Mouse (Mus musculus): Measurements from ENCODE around the gene Stard7. TPM values are rescaled to one million over a fixed set of nuclear protein-coding genes. Genes with fewer than 3 reads are reported as not detected.
"Not testable (repeated sequence)": the region's sequence is repeated elsewhere in the genome, so short reads cannot be mapped to it uniquely, and the experiment has no call there.

Gene Stard7
- polyA plus RNA-seq, 1 experiment from 2014 or later, result 14.5 TPM

DNA sequence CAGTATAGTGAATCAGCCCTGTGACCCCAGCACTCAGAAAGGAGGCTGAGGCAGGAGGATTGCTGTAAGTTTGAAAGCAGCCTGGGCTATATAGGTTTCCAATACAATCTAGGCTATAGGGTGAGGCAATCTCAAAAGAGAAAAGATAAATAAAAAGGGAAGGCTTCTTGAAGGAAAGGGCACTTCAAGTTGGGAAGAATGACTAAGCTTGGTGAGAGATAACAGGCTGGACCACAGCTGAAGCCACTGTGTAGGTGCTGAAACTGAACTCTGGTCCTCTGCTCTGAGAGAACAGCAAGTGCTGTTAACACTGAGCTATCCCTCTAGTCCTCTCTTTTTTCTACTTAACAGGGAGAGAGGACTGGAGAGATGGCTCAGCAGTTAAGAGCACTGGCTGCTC is 7.5 kb upstream of the Stard7 start:
- no peak overlapping the region for H3K27ac ChIP-seq

GRCm38 (mm10) chr2:127267854-127268253 is 2.2 kb upstream of the Stard7 start:
- H3K27ac ChIP-seq, result no peak overlapping the region
- no peak overlapping the region for H3K4me3 ChIP-seq (ENCODE audit: inconsistent target)
- H3K79me2 ChIP-seq (ENCODE audit: inconsistent target), result peaks cover 20% of the 10 kb centered on the region
- no peaks in the 10 kb centered on the region for H3K36me3 ChIP-seq (ENCODE audit: inconsistent target)
- 90% methylated on average over 4 of the region's 4 CpGs for WGBS (ENCODE audit: missing documents)

More for the DNA sequence above, 7.5 kb upstream of the Stard7 start:
- no peak overlapping the region for H3K4me3 ChIP-seq (ENCODE audit: inconsistent target)
- H3K36me3 ChIP-seq (ENCODE audit: inconsistent target), result peaks cover 22% of the 10 kb centered on the region
- H3K79me2 ChIP-seq (ENCODE audit: inconsistent target), result no peaks in the 10 kb centered on the region

GRCm38 (mm10) chr2:127270300-127271041 is 453 bp downstream of the Stard7 start:
- WGBS (ENCODE audit: missing documents), result under 1% methylated on average over 74 of the region's 75 CpGs
- Histone ChIP-seq H3K4me3 (ENCODE audit: inconsistent target) (peak overlapping the region; percentile 94), H3K27ac (0 out of 2 replicates have a peak overlapping the region, but pooled peaks have one; percentile 10), H3K79me2 (ENCODE audit: inconsistent target) (peaks cover 47% of the 10 kb centered on the region), H3K36me3 (ENCODE audit: inconsistent target) (no peaks in the 10 kb centered on the region)

- 5% methylated on average over 8 of the region's 8 CpGs for WGBS (ENCODE audit: missing documents)
- peak overlapping the region; percentile 63 for H3K4me3 ChIP-seq (ENCODE audit: inconsistent target)
- 0 out of 2 replicates have a peak overlapping the region, but pooled peaks have one; percentile 10 for H3K27ac ChIP-seq
- H3K36me3 ChIP-seq (ENCODE audit: inconsistent target), result no peaks in the 10 kb centered on the region
- peaks cover 53% of the 10 kb centered on the region for H3K79me2 ChIP-seq (ENCODE audit: inconsistent target)
These were observed 1.1 kb downstream of the Stard7 start for GRCm38 (mm10) chr2:127271042-127271515.

DNA sequence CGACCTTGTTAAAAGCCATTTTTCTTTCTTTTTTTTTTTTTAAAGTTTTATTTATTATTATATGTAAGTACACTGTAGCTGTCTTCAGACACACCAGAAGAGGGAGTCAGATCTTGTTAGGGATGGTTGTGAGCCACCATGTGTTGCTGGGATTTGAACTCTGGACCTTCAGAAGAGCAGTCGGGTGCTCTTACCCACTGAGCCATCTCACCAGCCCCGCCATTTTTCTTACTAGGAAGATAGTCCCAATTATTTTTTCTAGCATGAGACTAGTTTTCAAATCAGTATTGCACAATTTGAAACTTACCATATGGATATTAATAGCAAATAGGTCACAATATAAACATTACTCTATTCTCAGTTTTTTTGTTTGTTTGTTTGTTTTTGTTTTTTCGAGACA is 2.0 kb downstream of the Stard7 start:
- H3K36me3 ChIP-seq (ENCODE audit: inconsistent target); H3K4me3 ChIP-seq (ENCODE audit: inconsistent target); H3K27ac ChIP-seq: not testable (repeated sequence)
- peaks cover 62% of the 10 kb centered on the region for H3K79me2 ChIP-seq (ENCODE audit: inconsistent target)
- 89% methylated on average over 3 of the region's 4 CpGs for WGBS (ENCODE audit: missing documents)

- Histone ChIP-seq H3K36me3 (ENCODE audit: inconsistent target) (no peaks in the 10 kb centered on the region), H3K27ac (no peak overlapping the region), H3K4me3 (ENCODE audit: inconsistent target) (no peak overlapping the region), H3K79me2 (ENCODE audit: inconsistent target) (peaks cover 70% of the 10 kb centered on the region)
- WGBS (ENCODE audit: missing documents), result 94% methylated on average over 3 of the region's 3 CpGs
These were observed 2.8 kb downstream of the Stard7 start for GRCm38 (mm10) chr2:127272806-127273205.

- WGBS (ENCODE audit: missing documents), result 100% methylated on average over 2 of the region's 2 CpGs
- Histone ChIP-seq H3K79me2 (ENCODE audit: inconsistent target) (peaks cover 88% of the 10 kb centered on the region), H3K4me3 (ENCODE audit: inconsistent target) (no peak overlapping the region), H3K27ac (no peak overlapping the region), H3K36me3 (ENCODE audit: inconsistent target) (no peaks in the 10 kb centered on the region)
These were observed 4.6 kb downstream of the Stard7 start for GRCm38 (mm10) chr2:127274590-127274989.

DNA sequence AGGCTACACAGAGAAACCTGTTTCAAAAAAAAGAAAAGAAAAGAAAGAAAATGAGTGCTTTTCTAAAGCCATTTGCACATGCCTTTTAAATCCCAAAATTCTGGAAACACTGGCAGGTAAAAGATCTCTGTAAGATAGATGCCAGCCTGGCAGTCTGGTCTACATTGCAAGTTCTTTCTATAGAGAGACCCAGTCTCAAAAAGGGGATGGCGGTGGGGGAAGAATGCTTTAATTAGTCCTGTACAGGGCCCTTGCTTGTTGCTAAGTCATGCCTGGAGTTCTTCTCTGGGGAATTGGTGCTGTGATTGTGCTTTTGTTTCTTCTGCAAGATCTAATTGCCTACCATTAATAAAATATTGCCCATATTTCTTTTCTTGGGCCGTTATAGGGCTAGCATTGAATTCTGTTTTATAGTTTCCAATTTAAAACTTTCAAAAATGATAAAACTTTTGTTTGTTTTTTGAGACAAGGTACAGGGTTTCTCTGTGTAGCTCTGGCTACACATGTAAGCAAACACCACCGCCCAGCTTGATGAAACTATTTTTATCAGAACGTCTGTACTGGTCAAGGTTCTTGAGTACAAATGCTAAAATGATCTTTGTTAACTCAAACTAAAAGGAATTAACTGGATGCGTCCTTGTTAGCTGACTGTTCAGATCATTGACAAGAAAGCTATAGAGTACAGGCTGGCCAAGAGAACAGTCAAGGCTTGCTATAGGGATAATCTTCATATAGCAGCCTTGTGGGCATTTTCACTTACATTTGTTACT is 5.7 kb downstream of the Stard7 start:
- WGBS (ENCODE audit: missing documents), result 92% methylated on average over 5 of the region's 5 CpGs
- Histone ChIP-seq H3K4me3 (ENCODE audit: inconsistent target) (no peak overlapping the region), H3K27ac (no peak overlapping the region), H3K79me2 (ENCODE audit: inconsistent target) (peaks cover 99% of the 10 kb centered on the region), H3K36me3 (ENCODE audit: inconsistent target) (no peaks in the 10 kb centered on the region)

DNA sequence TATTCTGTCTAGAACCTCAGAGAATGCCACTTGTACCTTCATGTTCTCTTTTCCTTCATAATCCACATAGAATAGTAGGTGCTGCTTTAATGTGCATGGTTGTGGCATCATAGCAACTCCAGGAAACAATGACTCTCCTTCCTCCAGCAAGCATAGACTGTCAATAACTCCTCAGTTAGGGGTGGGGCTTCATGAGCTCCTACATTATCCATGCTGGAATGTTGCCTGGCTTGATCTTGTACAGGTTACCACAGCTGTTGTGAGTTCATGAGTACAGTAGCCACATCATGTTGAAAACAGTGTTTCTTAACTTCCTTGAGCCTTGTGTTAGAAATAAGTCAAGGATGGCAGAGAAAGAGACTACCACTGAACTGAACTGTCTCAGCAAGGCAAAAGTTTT is 8.1 kb downstream of the Stard7 start:
- peaks cover 100% of the 10 kb centered on the region for H3K79me2 ChIP-seq (ENCODE audit: inconsistent target)
- no peak overlapping the region for H3K27ac ChIP-seq
- no peak overlapping the region for H3K4me3 ChIP-seq (ENCODE audit: inconsistent target)

GRCm38 (mm10) chr2:127292250-127292649 is 22.2 kb downstream of the Stard7 start:
- peaks cover 47% of the 10 kb centered on the region for H3K36me3 ChIP-seq (ENCODE audit: inconsistent target)
- no peak overlapping the region for H3K27ac ChIP-seq
- no peaks in the 10 kb centered on the region for H3K79me2 ChIP-seq (ENCODE audit: inconsistent target)
- 98% methylated on average over 4 of the region's 4 CpGs for WGBS (ENCODE audit: missing documents)
- H3K4me3 ChIP-seq (ENCODE audit: inconsistent target), result no peak overlapping the region

More for the DNA sequence above, 8.1 kb downstream of the Stard7 start:
- no peaks in the 10 kb centered on the region for H3K36me3 ChIP-seq (ENCODE audit: inconsistent target)

- H3K4me3 ChIP-seq (ENCODE audit: inconsistent target), result no peak overlapping the region
- WGBS (ENCODE audit: missing documents), result 96% methylated on average over 7 of the region's 7 CpGs
- H3K79me2 ChIP-seq (ENCODE audit: inconsistent target), result no peaks in the 10 kb centered on the region
- no peak overlapping the region for H3K27ac ChIP-seq
- H3K36me3 ChIP-seq (ENCODE audit: inconsistent target), result peaks cover 49% of the 10 kb centered on the region
These were observed 27.2 kb downstream of the Stard7 start for GRCm38 (mm10) chr2:127297001-127297805.

DNA sequence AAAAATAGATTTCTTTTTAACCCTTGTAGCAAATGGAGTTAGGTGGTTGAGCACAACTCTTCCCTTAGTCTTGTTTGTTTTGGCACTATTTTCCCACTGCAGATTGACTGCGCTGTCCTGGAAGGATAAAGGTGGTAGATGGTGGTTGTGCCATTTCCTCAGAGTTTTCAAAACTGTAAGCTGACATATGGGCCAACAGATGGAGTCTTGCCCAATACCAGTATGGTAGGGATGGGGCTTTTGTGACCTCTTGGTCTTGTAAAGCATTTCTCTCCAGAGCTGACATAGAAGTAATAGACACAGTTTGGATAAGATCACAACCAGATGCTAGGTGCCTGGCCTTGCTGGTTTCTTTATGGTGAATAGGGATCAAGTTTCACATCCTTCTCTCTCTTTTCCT is 28.0 kb downstream of the Stard7 start:
- Histone ChIP-seq H3K27ac (no peak overlapping the region), H3K4me3 (ENCODE audit: inconsistent target) (no peak overlapping the region), H3K79me2 (ENCODE audit: inconsistent target) (no peaks in the 10 kb centered on the region), H3K36me3 (ENCODE audit: inconsistent target) (peaks cover 41% of the 10 kb centered on the region; the same call in 1 of the 2 replicates)
- 79% methylated on average over 1 of the region's 1 CpGs for WGBS (ENCODE audit: missing documents)

GRCm38 (mm10) chr2:127300701-127301100 is 30.7 kb downstream of the Stard7 start:
- Histone ChIP-seq H3K36me3 (ENCODE audit: inconsistent target) (peaks cover 33% of the 10 kb centered on the region; the same call in 1 of the 2 replicates), H3K4me3 (ENCODE audit: inconsistent target) (no peak overlapping the region), H3K27ac (no peak overlapping the region), H3K79me2 (ENCODE audit: inconsistent target) (no peaks in the 10 kb centered on the region)
- WGBS (ENCODE audit: missing documents), result 72% methylated on average over 3 of the region's 3 CpGs

DNA sequence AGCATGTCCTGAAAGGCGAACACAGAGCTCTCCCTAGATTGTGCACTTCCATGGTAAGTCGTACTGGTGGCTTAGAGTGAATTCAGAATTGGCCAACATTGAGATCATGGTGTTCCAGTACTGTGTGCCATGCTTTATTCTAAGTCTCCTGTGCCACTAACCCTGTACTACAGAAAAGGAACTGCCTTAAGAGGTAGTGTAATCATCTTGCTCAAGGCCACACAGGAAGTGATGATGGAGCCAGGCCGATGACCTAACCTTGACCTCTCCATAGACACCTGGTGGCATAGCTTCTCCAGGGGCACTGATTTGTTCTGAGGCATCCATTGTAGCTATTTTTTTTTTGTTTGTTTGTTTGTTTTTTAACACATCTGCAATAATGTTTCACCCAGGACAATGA is 31.9 kb downstream of the Stard7 start:
- Histone ChIP-seq H3K4me3 (ENCODE audit: inconsistent target) (no peak overlapping the region), H3K27ac (no peak overlapping the region), H3K79me2 (ENCODE audit: inconsistent target) (no peaks in the 10 kb centered on the region), H3K36me3 (ENCODE audit: inconsistent target) (peaks cover 21% of the 10 kb centered on the region; the same call in 1 of the 2 replicates)
- WGBS (ENCODE audit: missing documents), result 78% methylated on average over 3 of the region's 3 CpGs
